Mouse (Mus musculus) hindlimb bud, embryonic 11.5 days (tissue): ENCODE measurements around the gene Trak1.

ENCODE experiments used
- DNase-seq: peaks from one replicate; pipeline ENCODE4 v3.0.0-alpha.2; 2012; ENCODE audit warnings: low read depth, low spot score; ENCODE audit errors: extremely low spot score

Trak1 gene

DNA sequence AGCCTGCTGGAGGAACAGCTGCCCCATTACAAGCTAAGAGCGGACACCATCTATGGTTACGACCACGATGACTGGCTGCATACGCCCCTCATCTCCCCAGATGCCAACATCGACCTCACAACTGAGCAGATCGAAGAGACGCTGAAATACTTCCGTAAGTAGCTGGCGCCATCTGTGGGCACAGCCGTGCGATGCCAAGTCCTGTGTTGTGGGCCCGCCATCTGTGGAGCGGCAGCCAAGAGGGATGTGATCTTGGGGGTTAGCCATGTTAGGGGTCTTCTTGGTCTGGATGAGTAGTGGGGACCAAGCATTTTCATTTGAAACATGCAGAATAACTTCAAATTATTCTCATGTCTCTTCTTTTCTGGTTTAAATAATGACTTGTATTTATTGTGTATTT lies 94.6 kb downstream of the Trak1 start:
- no peak for DNase-seq

DNA sequence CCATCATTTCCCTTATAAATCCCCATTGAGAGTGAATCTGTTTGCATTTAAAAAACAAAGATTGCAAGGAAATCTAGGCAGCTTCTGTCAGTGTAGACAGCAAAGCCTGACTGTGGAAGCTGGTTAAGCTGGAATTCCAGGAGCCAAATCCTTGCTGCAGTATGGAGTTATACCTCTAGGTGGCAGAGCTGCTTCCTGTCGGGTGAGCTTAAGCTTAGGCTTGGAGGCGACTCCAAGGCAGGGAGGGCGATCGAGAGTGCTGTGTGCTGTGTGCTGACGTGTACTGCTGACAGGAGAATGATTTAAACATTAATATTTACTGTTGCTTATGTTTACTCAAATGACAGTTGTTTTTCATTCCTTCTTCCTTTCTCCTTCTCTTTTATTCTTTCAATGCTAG lies 95.1 kb downstream of the Trak1 start:
- DNase-seq: peak; percentile 57

DNA sequence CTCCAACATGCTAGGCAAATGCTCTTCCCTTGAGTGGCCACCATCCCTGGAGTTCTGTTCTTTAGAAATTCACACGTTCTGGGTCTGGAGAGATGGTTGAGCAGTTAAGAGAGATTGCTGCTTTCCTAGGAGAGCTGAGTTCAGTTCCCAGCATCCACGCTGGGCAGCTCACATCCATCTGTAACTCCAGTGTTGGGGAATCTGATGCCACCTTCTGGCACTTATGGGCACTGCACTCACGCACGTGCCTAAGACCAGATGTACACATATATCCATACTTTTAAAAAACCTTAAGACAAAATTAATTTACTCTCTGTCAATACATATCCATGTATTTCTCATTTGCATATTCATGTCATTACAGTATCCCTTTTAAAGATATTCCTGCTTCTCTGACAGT lies 95.8 kb downstream of the Trak1 start:
- DNase-seq: no peak

DNA sequence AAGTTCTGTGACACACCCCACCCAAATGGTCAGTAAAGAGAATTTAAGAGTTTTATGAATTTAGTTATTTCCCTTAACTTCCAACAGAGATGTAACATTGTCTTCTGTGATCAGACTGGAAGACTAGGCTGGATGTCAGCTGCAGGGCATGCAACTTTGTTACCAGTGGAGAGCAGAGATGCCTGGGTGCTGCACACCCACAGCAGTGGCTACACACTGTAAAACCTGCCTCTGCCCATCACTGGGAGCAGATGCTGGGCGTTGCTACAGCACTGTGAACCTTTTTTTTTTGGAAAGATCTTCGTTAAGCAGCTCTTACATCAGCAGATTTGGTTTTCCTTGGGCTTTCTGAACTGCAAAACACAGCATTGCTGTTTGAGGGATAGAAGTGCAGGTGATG lies 97.6 kb downstream of the Trak1 start:
- no peak for DNase-seq

DNA sequence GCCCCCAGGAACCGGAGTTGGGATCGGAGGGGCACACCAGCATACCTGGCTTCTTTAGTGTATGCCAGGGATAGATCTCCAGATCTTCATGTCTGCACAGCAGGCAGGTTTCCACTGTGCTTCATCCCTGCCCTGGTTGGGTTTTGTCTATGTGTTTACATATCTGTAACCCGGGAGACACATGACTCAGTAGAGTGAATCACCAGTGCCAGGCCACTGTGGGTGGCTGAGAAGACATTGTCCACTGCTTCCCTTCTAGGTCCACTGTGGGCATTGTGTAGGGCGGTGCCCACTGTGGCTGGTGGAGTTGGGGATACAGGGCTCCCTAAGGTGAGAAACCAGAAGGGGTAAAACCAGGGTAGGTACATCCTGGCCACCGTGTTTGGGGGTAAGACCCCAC lies 98.5 kb downstream of the Trak1 start:
- no peak for DNase-seq

DNA sequence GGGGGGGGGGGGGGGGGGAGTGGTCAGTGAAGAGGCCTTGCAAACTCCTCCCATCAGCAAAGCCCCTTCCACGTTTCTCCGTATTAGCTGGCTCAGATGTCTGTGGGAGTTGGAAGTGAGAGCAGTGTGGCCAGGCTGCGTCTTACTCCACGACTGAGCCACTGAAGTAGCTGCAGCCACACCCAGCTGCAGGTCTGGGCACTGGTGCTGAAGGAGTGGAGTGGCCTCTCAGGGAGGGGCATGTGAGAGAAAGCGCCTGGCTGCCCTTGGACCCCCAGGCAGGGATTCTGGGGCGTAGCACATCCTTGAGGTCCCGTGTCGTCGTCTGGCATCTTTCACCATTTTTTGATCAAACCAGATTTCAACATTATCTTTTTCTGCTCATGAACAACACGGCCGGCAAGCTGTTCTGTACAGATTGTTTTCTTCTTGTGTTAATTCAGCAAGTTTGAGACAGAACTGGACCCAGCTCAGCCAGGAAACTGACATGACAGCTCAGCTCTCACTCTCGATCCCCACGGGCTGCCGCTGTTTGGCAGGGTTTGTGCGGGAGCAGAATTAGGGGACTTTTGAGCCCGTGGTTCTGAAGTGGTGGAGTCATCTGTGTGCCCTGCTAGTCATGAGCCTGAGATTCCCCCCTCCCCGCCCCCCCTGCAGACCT lies 100.9 kb downstream of the Trak1 start:
- no peak for DNase-seq

DNA sequence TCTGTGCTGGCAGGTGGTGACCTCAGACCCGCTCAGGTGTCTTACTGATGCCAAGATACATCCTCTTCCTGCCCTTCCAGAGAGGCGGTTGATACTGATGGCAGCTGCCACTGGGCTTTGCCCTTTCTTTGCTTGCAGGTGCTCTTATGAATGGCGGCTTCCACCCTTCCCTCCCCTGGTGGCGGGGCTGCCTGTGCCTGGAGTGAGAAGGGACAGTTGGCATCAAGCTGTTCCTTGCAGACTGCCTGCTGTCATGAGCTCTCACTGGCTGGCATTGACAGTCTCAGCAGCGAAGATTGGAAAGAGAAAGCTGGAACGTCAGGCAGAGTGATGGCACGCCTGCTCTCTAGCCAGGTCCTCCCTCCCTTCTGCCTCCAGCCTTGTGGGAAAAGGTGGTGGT lies 101.5 kb downstream of the Trak1 start:
- no peak for DNase-seq

DNA sequence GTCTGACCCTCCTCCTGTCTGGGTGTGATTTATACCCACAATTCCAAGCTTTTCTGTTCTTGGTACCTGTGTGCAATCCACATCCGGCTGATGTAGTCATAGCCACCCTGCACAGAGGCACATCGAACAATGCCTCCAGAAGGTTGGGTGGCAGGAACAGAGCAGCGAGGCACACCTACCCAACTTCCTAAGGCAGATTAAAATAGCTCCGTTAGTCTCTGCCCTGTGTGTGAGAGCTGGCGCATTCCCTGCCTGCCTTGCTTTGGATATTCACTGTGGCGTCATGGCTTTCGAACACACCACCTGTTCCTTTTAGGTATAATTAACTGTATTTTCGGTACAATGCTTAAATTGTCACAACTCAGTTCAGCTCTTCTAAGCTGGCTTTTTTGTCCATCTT lies 103.3 kb downstream of the Trak1 start:
- DNase-seq: no peak

DNA sequence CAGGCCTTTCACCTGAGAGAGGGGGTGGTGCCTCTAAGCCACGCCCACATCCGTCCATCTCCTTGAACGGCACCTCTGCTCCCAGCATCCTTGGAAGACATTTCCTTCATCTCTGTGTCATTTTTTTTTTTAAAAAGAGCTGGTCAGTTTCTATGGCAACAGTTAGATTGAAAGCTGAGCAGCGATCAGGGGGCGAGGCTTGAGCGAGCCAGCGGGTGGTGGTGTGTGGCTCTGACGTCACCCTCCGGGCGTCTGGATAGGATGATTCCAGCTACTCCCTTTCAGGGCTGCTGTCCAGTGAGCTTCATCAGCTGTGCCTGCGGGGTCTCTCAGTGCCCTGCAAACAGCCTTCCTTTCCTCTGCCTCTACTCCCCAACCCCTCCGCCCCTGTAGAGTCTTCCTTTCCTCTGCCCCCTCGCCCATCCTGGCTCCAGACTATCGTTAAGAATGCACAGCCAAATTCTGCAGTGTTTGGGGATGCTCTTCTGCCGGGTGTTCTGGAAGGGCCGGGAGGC lies 105.9 kb downstream of the Trak1 start:
- DNase-seq: peak; percentile 26

DNA sequence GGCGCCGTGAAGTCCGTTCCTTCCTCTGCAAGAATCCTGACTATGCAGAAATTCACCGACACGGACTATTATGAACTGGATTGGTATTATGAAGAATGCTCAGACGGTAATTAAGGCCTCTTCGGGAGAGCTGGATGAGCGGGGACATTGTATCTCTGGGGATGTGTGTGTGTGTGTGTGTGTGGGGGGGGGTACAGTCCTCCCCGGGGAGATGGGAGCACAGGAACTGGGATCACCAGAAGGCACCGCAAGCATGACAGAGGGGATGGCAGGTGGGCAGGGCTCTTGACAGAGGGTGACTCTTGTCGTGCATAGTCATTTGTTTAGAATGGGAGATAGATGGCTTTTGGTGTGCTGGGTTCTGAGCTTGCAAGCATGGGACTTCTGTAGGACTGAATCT lies 106.4 kb downstream of the Trak1 start:
- DNase-seq: no peak

DNA sequence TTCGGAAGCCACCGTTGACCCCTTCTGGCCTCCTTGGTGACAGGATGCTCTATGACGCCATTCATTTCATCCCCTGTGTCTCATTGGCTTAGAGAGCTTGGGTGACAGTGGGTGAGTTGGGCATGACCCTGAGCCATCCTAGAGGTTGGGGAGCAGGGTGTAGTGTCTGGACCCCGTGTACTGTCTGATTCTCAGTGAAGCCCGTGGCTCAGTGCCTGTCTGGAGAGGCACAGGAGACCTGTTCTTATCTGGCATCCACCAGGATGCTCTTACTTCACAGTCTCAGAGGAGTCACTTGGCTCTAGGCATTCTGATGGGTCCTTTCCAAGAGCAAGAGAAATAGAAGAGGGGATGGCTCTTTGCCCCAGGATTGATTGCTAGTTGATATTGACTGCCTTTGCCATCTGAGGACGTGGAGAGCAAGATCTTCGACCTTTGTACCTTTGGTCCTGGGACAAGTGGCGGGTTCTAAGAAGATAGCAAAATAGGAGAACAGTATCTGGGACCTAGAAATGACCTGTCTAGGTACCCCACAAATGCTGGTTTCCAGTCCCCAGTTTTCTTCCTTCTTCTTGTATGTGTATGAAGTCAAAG lies 107.9 kb downstream of the Trak1 start:
- DNase-seq: no peak

DNA sequence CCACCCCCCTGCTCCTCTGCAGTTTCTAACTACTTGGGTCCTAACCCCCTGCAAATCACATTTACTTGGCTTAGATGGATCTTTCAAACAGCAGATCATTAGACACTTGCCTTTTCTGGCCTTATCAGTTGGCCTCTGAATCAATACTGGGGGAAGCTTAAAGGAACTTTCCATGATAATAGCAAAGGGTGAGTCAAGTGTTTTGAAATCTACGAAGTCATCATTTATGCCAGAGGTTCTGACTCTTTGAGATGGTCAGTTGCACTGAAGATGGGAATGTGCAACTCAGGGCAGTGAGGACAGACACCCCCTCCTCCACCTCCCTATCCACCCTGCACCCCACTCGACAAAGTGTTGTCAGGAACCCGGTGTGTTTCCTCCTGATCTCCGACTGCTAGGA lies 108.5 kb downstream of the Trak1 start:
- DNase-seq: no peak

DNA sequence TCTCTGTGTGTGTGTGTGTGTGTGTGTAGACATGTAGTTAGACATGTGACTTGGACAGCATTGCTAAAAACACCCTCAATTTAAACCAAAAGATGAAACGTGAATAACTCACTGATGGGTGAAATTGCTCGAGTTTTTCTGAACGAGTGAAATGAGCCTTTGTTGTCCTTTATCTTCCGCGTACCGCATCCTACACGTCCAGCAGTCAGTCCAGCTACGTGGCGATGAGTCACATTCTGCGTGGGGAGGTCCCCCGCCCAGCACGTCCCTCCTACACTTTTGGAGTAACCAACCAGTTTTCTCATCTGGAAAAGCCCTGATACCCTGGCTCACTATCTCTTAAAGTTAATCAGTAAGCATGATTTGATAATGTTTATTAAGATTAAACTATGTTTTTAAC lies 116.9 kb downstream of the Trak1 start:
- no peak for DNase-seq

DNA sequence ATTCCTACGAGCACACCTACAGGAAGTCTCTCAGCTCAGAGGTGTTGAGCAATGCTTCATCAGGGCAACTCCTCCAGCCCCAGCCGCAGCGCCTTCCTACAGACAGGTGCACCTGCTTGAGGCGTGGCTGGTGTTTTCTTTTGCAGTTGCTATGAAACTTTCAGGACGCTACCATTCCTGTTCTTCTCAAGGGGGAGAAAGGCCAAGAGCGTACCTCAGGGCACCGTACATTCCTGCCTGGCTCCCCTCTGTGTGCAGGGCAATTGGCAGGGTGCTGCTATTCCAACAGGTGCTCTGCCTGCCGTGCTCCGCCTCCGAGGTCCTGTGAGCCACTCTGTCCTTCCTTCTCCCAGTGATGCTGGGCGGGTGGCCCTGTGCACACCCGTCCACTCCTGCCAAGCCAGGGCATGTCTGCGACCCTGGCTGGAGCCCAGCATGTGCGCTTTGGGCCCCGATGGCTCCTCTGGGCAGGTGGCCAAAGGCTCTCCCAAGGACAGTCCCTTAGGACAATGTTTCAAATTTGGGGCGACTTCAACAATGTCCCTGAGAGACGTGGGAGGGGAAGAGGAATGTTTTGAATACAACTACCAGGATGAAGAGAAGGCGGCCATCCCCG lies 118.4 kb downstream of the Trak1 start:
- DNase-seq: no peak

DNA sequence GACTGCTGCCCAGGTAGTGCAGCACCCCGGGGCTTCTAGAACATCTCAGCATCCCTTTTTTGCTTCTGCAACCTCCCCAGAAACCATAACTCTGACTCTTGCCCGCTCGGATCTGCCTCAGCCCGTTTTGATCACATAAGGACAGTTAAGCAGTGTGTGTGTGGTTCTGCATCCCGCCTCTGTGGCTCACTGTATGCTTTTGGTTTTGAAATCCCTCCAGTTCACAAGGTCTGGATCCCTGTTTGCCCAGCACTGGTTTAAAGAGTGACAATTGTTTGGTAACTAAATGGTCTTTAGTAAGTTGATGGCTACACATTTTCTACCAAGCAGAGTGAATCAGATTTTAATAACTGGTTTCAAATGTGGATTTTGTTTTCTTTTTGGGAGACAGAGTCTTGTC lies 119.2 kb downstream of the Trak1 start:
- DNase-seq: no peak

DNA sequence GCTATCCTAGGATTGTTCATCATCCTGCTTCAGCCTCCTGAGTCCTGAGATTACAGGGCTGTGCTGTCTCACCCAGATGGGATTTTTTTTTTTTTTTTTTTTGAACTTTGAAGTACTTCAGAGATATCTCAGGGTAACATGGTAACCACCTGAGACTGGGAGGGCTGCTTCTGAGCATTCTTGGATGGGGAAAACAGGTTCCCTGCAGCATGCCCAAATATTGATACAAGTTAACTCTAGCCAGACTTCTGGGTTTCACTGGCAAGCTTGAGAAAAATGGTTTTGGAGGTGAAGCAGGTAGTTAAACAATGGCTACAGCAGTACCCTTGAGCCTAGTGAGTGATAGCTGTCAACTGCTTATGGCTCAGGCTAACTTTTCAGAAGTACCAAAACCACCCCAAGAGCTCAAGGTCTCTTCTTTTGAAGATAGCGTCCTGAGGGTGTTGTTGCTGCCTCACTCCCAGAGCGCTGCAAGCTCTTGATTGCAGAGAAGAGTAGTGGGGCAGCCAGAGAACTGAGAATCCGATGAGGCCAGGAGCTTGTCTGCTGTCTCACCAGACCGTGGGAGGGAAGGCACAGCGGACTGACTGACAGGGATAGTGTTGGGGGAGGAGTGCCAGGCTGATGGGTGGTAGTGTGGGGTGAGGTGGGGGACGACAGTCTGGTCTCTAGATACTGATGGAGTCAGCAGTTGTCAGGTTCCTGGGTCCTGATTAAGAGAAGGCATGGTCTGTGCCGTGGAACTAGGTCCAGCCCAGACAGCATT lies 119.8 kb downstream of the Trak1 start:
- no peak for DNase-seq

DNA sequence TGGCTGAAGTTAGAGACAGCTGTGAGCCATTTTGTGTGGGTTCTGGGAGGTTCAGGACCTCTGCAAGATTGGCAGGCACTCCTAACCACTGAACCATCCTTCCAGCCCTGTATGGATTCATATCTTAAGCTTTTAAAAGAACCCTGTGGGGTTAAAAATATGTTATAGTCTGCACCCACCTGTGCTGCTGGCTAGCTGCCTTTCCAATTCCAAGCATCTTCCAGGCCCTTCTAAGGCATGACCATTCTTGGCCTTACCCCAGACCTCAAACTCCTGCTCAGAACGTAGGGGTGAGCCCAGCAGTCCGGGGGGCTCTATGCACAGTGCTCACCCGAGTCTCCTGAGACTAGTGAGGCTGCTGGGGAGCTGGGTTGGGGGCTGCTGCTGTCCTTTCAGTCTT lies 121.7 kb downstream of the Trak1 start:
- no peak for DNase-seq

DNA sequence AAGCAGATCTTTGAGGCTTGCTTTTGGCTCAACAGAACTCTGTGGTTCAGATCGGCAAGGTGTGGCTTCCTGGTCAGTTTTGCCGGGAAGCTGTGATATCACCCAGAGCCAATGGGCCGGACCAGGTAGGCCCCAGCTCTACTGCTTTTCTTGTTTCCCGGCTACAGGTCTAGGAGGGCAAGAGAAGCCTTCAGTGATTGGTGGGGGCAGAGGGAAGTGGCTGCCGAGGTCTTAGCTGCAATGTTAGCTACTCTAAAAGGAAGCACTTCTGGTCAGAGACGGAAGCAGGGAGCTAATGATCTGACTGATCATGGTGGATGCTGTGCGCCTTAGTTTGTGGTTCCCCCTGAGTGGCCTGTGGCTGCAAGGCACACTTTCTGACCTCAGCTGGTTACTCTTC lies 122.3 kb downstream of the Trak1 start:
- no peak for DNase-seq

DNA sequence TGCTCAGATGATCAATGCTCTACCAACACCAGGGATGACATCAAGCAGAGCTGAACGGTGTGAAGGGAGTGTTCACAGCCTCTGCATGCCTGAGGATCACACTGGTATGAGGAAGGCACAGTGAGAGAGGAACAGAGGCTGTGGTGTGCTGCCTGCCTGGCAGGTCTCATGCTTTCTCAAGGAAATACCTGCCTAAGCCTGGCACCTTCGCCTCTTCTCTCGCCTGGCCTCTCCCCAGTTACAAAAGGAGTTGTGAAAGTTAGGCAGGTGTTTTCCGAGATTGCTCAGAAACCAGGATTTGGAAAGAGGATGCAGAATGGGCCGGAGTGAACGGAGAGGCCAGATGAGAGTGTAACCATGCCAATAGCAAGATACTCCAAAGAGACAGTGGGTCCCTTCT lies 123.5 kb downstream of the Trak1 start:
- DNase-seq: no peak

DNA sequence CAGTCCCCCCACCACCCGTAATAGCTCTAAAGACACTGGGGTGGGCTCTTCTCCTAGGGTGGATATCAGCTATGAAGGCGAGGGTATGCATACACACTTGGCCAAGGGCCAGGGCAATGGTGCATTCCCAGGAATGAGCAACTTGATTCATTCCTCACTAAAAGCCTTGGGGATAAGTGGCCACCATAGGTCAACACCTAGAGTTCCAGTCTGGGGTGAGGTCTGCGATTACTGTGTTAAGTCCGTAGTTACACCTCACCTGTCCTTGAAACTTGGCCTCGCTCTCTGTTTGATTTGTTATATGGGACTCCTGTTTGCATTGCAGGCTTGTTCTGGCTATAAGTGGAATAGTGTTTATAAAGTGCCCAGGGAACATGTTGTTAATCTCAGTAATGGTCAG lies 125.1 kb downstream of the Trak1 start:
- no peak for DNase-seq

DNA sequence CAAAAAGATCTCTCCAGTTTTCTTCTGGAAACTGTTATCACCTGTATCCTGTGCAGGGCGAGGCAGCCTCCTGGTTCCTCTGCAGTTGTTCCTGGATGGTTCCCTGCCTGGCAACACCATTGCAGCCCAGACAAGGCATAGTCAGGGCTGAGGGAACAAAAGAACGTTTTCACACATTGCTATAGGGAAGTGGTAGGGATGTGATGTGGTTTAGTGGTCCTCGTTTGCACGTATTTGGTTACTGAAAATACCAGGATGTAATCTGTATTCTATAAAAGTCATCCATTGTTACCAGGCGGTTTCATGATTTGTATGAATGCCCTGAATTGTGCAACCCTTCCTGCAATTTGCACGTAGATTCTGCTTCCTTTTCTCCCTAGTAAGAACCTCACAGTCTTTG lies 126.3 kb downstream of the Trak1 start:
- DNase-seq: no peak
